Mouse (Mus musculus) heart, embryonic 13.5 days (tissue): ENCODE results near the gene Pik3cg. TPM values are rescaled to one million over a fixed set of nuclear protein-coding genes. Genes with fewer than 3 reads are reported as not detected.

ENCODE experiments used
- polyA plus RNA-seq: library from polyadenylated mRNA; unstranded; fragments of >200 nt; fragmentation: Nextera tagmentation; extraction: Ambion mirVana; gene quantifications from 2 replicates; pipeline ENCODE4 v1.2.1, GENCODE M21; 2015

Pik3cg gene
- polyA plus RNA-seq, 1 experiment from 2014 or later: 1.2 TPM

Other genes starting within 250 kb of the Pik3cg start
- gene Prkar2b, start 147.4 kb downstream of the Pik3cg start, polyA plus RNA-seq: 11.8 and 13.6 TPM in 2 replicates
- gene Ccdc71l, start 170.0 kb upstream of the Pik3cg start, polyA plus RNA-seq: 1.8 and 2.1 TPM in 2 replicates